Mouse (Mus musculus) hindbrain, embryonic 12.5 days (tissue): ENCODE data around the gene Rbbp5. TPM values are rescaled to one million over a fixed set of nuclear protein-coding genes. Genes with fewer than 3 reads are reported as not detected.

Experiments
- ATAC-seq: fragments of 200-750 bp; cut with Nextera tagmentation; 2 replicates; pipeline ENCODE4 v1.8.0; 2017; ENCODE audit warnings: moderate TSS enrichment; ENCODE audit not compliant: low FRiP score
- H3K27ac ChIP-seq: fragments of 300-500 bp; sonication (generic); 2 replicates; pipeline ENCODE4 v1.5.1; 2016; ENCODE audit warnings: mild to moderate bottlenecking
- H3K27me3 ChIP-seq: fragments of 300-500 bp; sonication (generic); 2 replicates; pipeline ENCODE4 v1.6.1; 2016; ENCODE audit warnings: mild to moderate bottlenecking
- H3K36me3 ChIP-seq: fragments of 300-500 bp; sonication (generic); 2 replicates; pipeline ENCODE4 v1.6.1; 2016; ENCODE audit warnings: mild to moderate bottlenecking
- H3K4me1 ChIP-seq: fragments of 300-500 bp; sonication (generic); 2 replicates; pipeline ENCODE4 v1.6.1; 2016
- H3K4me2 ChIP-seq: fragments of 300-500 bp; sonication (generic); replicated peaks from 2 replicates; pipeline ENCODE4 v1.6.1; 2016; ENCODE audit warnings: mild to moderate bottlenecking
- H3K4me3 ChIP-seq: fragments of 300-500 bp; sonication (generic); 2 replicates; pipeline ENCODE4 v1.5.1; 2016; ENCODE audit warnings: mild to moderate bottlenecking
- H3K9ac ChIP-seq: fragments of 300-500 bp; sonication (generic); 2 replicates; pipeline ENCODE4 v1.6.1; 2016; ENCODE audit warnings: mild to moderate bottlenecking, moderate library complexity
- H3K9me3 ChIP-seq: fragments of 300-500 bp; sonication (generic); replicated peaks from 2 replicates; pipeline ENCODE4 v1.6.1; 2016; ENCODE audit warnings: mild to moderate bottlenecking
- WGBS: fragments of 180-500 bp; shearing (Covaris S2); methylation state at CpG from one replicate; pipeline ENCODE4 v1.1.7; 2016; 5-methylcytosine and 5-hydroxymethylcytosine counted together
- polyA plus RNA-seq: library from polyadenylated mRNA; unstranded; fragments of >200 nt; fragmentation: Nextera tagmentation; extraction: Ambion mirVana; gene quantifications from 2 replicates; pipeline ENCODE4 v1.2.1, GENCODE M21; 2016

Gene Rbbp5
- polyA plus RNA-seq, 1 experiment from 2014 or later, result 53.7 TPM

- Histone ChIP-seq H3K4me3 (no peak overlapping the region), H3K36me3 (peaks cover 16% of the 10 kb centered on the region; the same call in 1 of the 2 replicates), H3K27ac (no peak overlapping the region), H3K4me1 (peaks cover 51% of the 10 kb centered on the region), H3K9me3 (no peaks in the 10 kb centered on the region), H3K27me3 (peaks cover 2% of the 10 kb centered on the region; the same call in 1 of the 2 replicates), H3K4me2 (no peak overlapping the region), H3K9ac (no peak overlapping the region)
- 88% methylated on average over 19 of the region's 19 CpGs for whole genome bisulfite sequencing
- ATAC-seq, result no peak
These were observed 51.6 kb downstream of the Rbbp5 start for GRCm38 (mm10) chr1:132528647-132529334.

GRCm38 (mm10) chr1:132530631-132531191 is 53.5 kb downstream of the Rbbp5 start:
- Histone ChIP-seq H3K4me1 (peaks cover 62% of the 10 kb centered on the region), H3K4me3 (no peak overlapping the region), H3K9me3 (no peaks in the 10 kb centered on the region), H3K27me3 (peaks cover 2% of the 10 kb centered on the region; the same call in 1 of the 2 replicates), H3K36me3 (0 out of 2 replicates have a peak, but pooled peaks cover 16% of the 10 kb centered on the region), H3K27ac (peak overlapping the region; percentile 73), H3K9ac (peak overlapping the region; percentile 19; the same call in 1 of the 2 replicates), H3K4me2 (no peak overlapping the region)
- whole genome bisulfite sequencing, result 2% methylated on average over 5 of the region's 5 CpGs
- ATAC-seq, result peak; percentile 87

GRCm38 (mm10) chr1:132532521-132532920 is 55.4 kb downstream of the Rbbp5 start:
- Histone ChIP-seq H3K4me1 (peaks cover 53% of the 10 kb centered on the region), H3K9ac (no peak overlapping the region), H3K4me3 (no peak overlapping the region), H3K9me3 (no peaks in the 10 kb centered on the region), H3K27ac (no peak overlapping the region), H3K27me3 (peaks cover 2% of the 10 kb centered on the region; the same call in 1 of the 2 replicates), H3K36me3 (0 out of 2 replicates have a peak, but pooled peaks cover 11% of the 10 kb centered on the region), H3K4me2 (no peak overlapping the region)
- WGBS, result 57% methylated on average over 9 of the region's 9 CpGs
- no peak for ATAC-seq

- Histone ChIP-seq H3K36me3 (0 out of 2 replicates have a peak, but pooled peaks cover 4% of the 10 kb centered on the region), H3K4me1 (peaks cover 60% of the 10 kb centered on the region), H3K27me3 (peaks cover 4% of the 10 kb centered on the region), H3K27ac (peak overlapping the region; percentile 70), H3K9ac (0 out of 2 replicates have a peak overlapping the region, but pooled peaks have one; percentile 1), H3K4me3 (no peak overlapping the region), H3K4me2 (peak overlapping the region; percentile 22; the same call in 1 of the 2 replicates), H3K9me3 (no peaks in the 10 kb centered on the region)
- WGBS, result 3% methylated on average over 8 of the region's 8 CpGs
- ATAC-seq, result peak; percentile 29; the same call in 1 of the 2 replicates
These were observed 56.7 kb downstream of the Rbbp5 start for GRCm38 (mm10) chr1:132533840-132534239.

- H3K27me3 ChIP-seq, result peaks cover 17% of the 10 kb centered on the region
- H3K36me3 ChIP-seq, result no peaks in the 10 kb centered on the region
- no peak overlapping the region for H3K27ac ChIP-seq
- no peak overlapping the region for H3K4me2 ChIP-seq
- H3K9me3 ChIP-seq, result no peaks in the 10 kb centered on the region
- 94% methylated on average over 4 of the region's 4 CpGs for WGBS
- H3K9ac ChIP-seq, result no peak overlapping the region
- H3K4me3 ChIP-seq, result no peak overlapping the region
- H3K4me1 ChIP-seq, result peaks cover 59% of the 10 kb centered on the region
- no peak for ATAC-seq
These were observed 58.4 kb downstream of the Rbbp5 start for GRCm38 (mm10) chr1:132535541-132535940.

- Histone ChIP-seq H3K4me3 (no peak overlapping the region), H3K36me3 (no peaks in the 10 kb centered on the region), H3K9me3 (no peaks in the 10 kb centered on the region), H3K4me2 (no peak overlapping the region), H3K9ac (no peak overlapping the region), H3K4me1 (peaks cover 59% of the 10 kb centered on the region), H3K27me3 (peaks cover 26% of the 10 kb centered on the region), H3K27ac (no peak overlapping the region)
- WGBS, result 80% methylated on average over 3 of the region's 3 CpGs
- no peak for ATAC-seq
These were observed 59.3 kb downstream of the Rbbp5 start for GRCm38 (mm10) chr1:132536416-132536815.

GRCm38 (mm10) chr1:132537736-132538135 is 60.6 kb downstream of the Rbbp5 start:
- H3K27ac ChIP-seq, result no peak overlapping the region
- peaks cover 61% of the 10 kb centered on the region for H3K4me1 ChIP-seq
- H3K36me3 ChIP-seq, result no peaks in the 10 kb centered on the region
- no peak for ATAC-seq
- WGBS, result 79% methylated on average over 5 of the region's 5 CpGs
- H3K4me2 ChIP-seq, result no peak overlapping the region
- H3K9me3 ChIP-seq, result no peaks in the 10 kb centered on the region
- H3K27me3 ChIP-seq, result peaks cover 39% of the 10 kb centered on the region
- no peak overlapping the region for H3K9ac ChIP-seq
- no peak overlapping the region for H3K4me3 ChIP-seq

- Histone ChIP-seq H3K36me3 (no peaks in the 10 kb centered on the region), H3K9ac (0 out of 2 replicates have a peak overlapping the region, but pooled peaks have one; percentile 63), H3K27ac (no peak overlapping the region), H3K27me3 (peaks cover 55% of the 10 kb centered on the region), H3K4me1 (peaks cover 46% of the 10 kb centered on the region), H3K4me2 (peak overlapping the region; percentile 57), H3K4me3 (peak overlapping the region; percentile 43), H3K9me3 (no peaks in the 10 kb centered on the region)
- no peak for ATAC-seq
- 58% methylated on average over 7 of the region's 7 CpGs for WGBS
These were observed 63.5 kb downstream of the Rbbp5 start for GRCm38 (mm10) chr1:132540701-132541100.

GRCm38 (mm10) chr1:132541171-132541823 is 64.1 kb downstream of the Rbbp5 start:
- Histone ChIP-seq H3K36me3 (no peaks in the 10 kb centered on the region), H3K27ac (peak overlapping the region; percentile 52; the same call in 1 of the 2 replicates), H3K9me3 (no peaks in the 10 kb centered on the region), H3K4me3 (peak overlapping the region; percentile 43), H3K4me2 (peak overlapping the region; percentile 57), H3K4me1 (peaks cover 46% of the 10 kb centered on the region), H3K27me3 (peaks cover 58% of the 10 kb centered on the region), H3K9ac (peak overlapping the region; percentile 63)
- 0 out of 2 replicates have a peak, but pooled peaks have one; percentile 20 for ATAC-seq
- WGBS, result 4% methylated on average over 14 of the region's 14 CpGs

GRCm38 (mm10) chr1:132541824-132542599 is 64.8 kb downstream of the Rbbp5 start:
- Histone ChIP-seq H3K27ac (peak overlapping the region; percentile 71), H3K9me3 (no peaks in the 10 kb centered on the region), H3K27me3 (peaks cover 58% of the 10 kb centered on the region), H3K4me2 (peak overlapping the region; percentile 57), H3K4me1 (peaks cover 44% of the 10 kb centered on the region), H3K4me3 (peak overlapping the region; percentile 43), H3K36me3 (no peaks in the 10 kb centered on the region), H3K9ac (peak overlapping the region; percentile 63)
- WGBS, result 8% methylated on average over 5 of the region's 5 CpGs
- ATAC-seq, result peak; percentile 26

GRCm38 (mm10) chr1:132542762-132543306 is 65.7 kb downstream of the Rbbp5 start, which contains the start of gene Cntn2:
Gene Cntn2 (minus strand): TSS chr1:132543256.
- H3K4me1 ChIP-seq, result peaks cover 40% of the 10 kb centered on the region
- peak within 1 kb of the TSS; percentile 43 for H3K4me3 ChIP-seq
- peak within 1 kb of the TSS; percentile 57 for H3K4me2 ChIP-seq
- H3K27me3 ChIP-seq, result peaks cover 58% of the 10 kb centered on the region
- H3K36me3 ChIP-seq, result no peaks in the 10 kb centered on the region
- WGBS, result 2% methylated on average over 28 of the region's 30 CpGs
- peak within 1 kb of the TSS; percentile 71 for H3K27ac ChIP-seq
- ATAC-seq, result peak; percentile 79
- H3K9me3 ChIP-seq, result no peaks in the 10 kb centered on the region
- peak within 1 kb of the TSS; percentile 63 for H3K9ac ChIP-seq
